Mouse (Mus musculus) MEL (cell line): ENCODE data around the gene Ankrd22.

Experiments used
- MAZ ChIP-seq: IDR thresholded peaks from 2 replicates; pipeline ENCODE4 v1.6.1; 2012; ENCODE audit warnings: low read depth, mild to moderate bottlenecking, inconsistent platforms, low read length, improper control_type of control experiment
- MYB ChIP-seq: IDR thresholded peaks from 2 replicates; pipeline ENCODE4 v1.6.1; 2011; ENCODE audit warnings: mild to moderate bottlenecking, low read depth, low read length, improper control_type of control experiment
- POLR2A ChIP-seq, 2 experiments: IDR thresholded peaks; 2 replicates each; pipeline ENCODE4 v1.6.1; 2011 to 2012; ENCODE audit warnings: low read length in 2 of 2, mild to moderate bottlenecking in 2 of 2, control low read depth in 1 of 2, improper control_type of control experiment in 1 of 2, low read depth in 1 of 2, moderate library complexity in 1 of 2; ENCODE audit not compliant: control insufficient read depth in 1 of 2, insufficient read depth in 1 of 2, poor library complexity in 1 of 2
- TCF12 ChIP-seq: IDR thresholded peaks from 2 replicates; pipeline ENCODE4 v1.6.1; 2014; ENCODE audit warnings: low read depth, mild to moderate bottlenecking, inconsistent platforms, low read length, improper control_type of control experiment, moderate library complexity
- ZC3H11A ChIP-seq: IDR thresholded peaks from 2 replicates; pipeline ENCODE4 v1.6.1; 2012; ENCODE audit warnings: low read depth, mild to moderate bottlenecking, inconsistent platforms, low read length, improper control_type of control experiment

DNA sequence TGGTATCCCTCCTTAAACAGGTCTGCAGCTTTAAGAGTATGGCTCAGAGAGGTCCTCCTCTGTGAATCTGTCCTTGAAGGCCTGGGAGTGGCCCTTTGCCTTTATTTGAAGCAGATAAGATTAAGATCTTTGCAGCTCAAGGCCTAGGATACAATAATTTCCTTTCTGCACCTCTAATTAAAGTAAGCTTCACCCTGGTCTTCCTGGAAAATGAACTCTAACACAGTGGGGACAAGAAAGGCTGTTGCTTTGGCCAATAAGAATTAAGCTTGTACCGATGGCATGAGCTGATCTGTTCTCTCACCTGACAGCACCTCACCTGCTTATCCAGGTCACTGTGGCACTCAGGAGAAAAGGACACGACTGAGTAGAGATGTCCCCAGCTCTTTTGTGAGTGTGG is 45.0 kb upstream of the Ankrd22 start:
- no peak for TF ChIP-seq TCF12
- TF ChIP-seq POLR2A (IDR thresholded peaks at IDR 0.05; ENCODE audit: control insufficient read depth in 1 of 2, insufficient read depth in 1 of 2, low read depth in 1 of 2, low read length in 2 of 2, poor library complexity in 1 of 2), result no peak
- no peak for TF ChIP-seq ZC3H11A
- TF ChIP-seq MYB, result no peak
- TF ChIP-seq MAZ, result no peak
